Mouse (Mus musculus) embryonic fibroblast, embryonic 13.5 days (primary cell): ENCODE measurements around the gene Hand2.

Experiments used
- CTCF ChIP-seq: IDR thresholded peaks from 2 replicates; pipeline ENCODE4 v1.5.1; 2011; ENCODE audit warnings: mild to moderate bottlenecking, control low read depth, low read length, moderate library complexity, borderline replicate concordance; ENCODE audit not compliant: insufficient read depth
- POLR2A ChIP-seq: IDR thresholded peaks from 2 replicates; pipeline ENCODE4 v1.6.1; 2011; ENCODE audit warnings: low read depth, mild to moderate bottlenecking, control low read depth, low read length, moderate library complexity

- TF ChIP-seq POLR2A (no peak), CTCF (no peak)
Observed at GRCm38 (mm10) chr8:57325111-57325891, 4.5 kb downstream of the Hand2 start.
